Mouse (Mus musculus): ENCODE results near the gene Piwil4.

DNA sequence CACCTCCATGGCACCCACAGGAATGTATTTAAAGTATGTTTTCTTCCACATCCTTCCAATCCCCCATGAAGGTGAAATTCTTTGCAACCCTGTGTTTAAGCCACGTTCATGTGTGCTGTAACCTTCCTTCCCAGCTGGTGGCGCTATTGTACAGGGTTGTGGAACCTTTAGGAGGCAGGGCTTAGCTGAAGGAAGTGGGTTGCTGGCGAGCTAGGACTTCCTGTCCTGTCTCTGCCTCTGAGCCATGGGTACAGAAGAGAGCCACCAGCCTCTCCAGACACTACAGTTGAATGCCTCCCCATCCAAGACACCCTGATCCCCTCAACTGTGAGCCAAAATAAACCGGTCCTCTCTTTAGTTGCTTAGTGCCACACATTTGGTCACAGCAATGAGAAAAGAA lies 42.6 kb downstream of the Piwil4 start:
- TF ChIP-seq TAL1 (IDR thresholded peaks at IDR 0.05; ENCODE audit: low read length) (no peak), GATA1 (IDR thresholded peaks at IDR 0.05; ENCODE audit: low read length) (no peak)

Measured in erythroblast, embryonic 14.5 days (primary cell).